Mouse (Mus musculus) forebrain, embryonic 10.5 days (tissue): ENCODE results near the gene Nek8. TPM values are rescaled to one million over a fixed set of nuclear protein-coding genes. Genes with fewer than 3 reads are reported as not detected.
A peak's percentile ranks its signal among the peaks of the same experiment; 100 is the strongest.

Experiments used
- DNase-seq: peaks from one replicate; pipeline ENCODE4 v3.0.0-alpha.2; 2017; ENCODE audit warnings: low spot score; ENCODE audit errors: extremely low spot score
- H3K27ac ChIP-seq: fragments of 300-500 bp; sonication (generic); 2 replicates; pipeline ENCODE4 v1.5.1; 2016; ENCODE audit warnings: mild to moderate bottlenecking
- H3K27me3 ChIP-seq: fragments of 300-500 bp; sonication (generic); 2 replicates; pipeline ENCODE4 v1.6.1; 2016; ENCODE audit warnings: mild to moderate bottlenecking; ENCODE audit not compliant: poor library complexity, severe bottlenecking
- H3K36me3 ChIP-seq: fragments of 300-500 bp; sonication (generic); replicated peaks from 2 replicates; pipeline ENCODE4 v1.6.1; 2016; ENCODE audit warnings: mild to moderate bottlenecking, moderate library complexity
- H3K4me1 ChIP-seq: fragments of 300-500 bp; sonication (generic); 2 replicates; pipeline ENCODE4 v1.6.1; 2016
- H3K4me3 ChIP-seq: fragments of 300-500 bp; sonication (generic); 2 replicates; pipeline ENCODE4 v1.5.1; 2016; ENCODE audit warnings: mild to moderate bottlenecking, moderate library complexity
- H3K9me3 ChIP-seq: fragments of 300-500 bp; sonication (generic); 2 replicates; pipeline ENCODE4 v1.6.1; 2016; ENCODE audit warnings: mild to moderate bottlenecking, moderate library complexity
- WGBS: fragments of 180-500 bp; shearing (Covaris S2); methylation state at CpG from one replicate; pipeline ENCODE4 v1.1.7; 2016; 5-methylcytosine and 5-hydroxymethylcytosine counted together
- microRNA-seq: library from miRNA; unstranded; fragments of <30 nt; microRNA quantifications from one replicate; pipeline ENCODE4, GENCODE M21; 2017
- polyA plus RNA-seq: library from polyadenylated mRNA; unstranded; fragments of >200 nt; fragmentation: Nextera tagmentation; extraction: Ambion mirVana; gene quantifications from 2 replicates; pipeline ENCODE4 v1.2.1, GENCODE M21; 2016

The Nek8 gene
- polyA plus RNA-seq, 1 experiment from 2014 or later: 11.7 TPM

DNA sequence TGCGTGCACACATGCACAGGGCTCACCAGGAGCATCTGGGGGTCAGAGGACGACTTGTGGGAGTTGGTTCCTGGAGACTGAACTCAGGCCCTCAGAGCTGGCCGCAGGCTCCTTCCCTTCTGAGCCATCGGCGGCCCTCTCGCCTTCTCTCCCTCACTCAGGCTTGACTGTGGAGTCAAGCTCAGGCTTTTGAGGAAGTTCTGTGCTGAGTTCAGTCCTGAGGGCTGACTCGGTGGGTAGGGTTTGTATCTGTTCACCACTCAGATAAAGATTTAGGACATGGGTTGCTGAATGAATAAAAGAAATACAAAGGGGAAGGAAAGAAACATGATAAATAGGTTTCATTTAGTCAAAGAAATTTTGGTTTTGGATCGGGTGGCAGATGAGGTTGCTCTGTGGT lies 56.6 kb downstream of the Nek8 start:
- peaks cover 10% of the 10 kb centered on the region for H3K36me3 ChIP-seq
- WGBS: 86% methylated on average over 8 of the region's 8 CpGs
- no peak for DNase-seq
- no peak overlapping the region for H3K4me3 ChIP-seq
- H3K27ac ChIP-seq: no peak overlapping the region
- peaks cover 22% of the 10 kb centered on the region for H3K4me1 ChIP-seq
- H3K27me3 ChIP-seq: no peaks in the 10 kb centered on the region
- H3K9me3 ChIP-seq: no peaks in the 10 kb centered on the region

- no peak for DNase-seq
- Histone ChIP-seq H3K27ac (no peak overlapping the region), H3K36me3 (peaks cover 5% of the 10 kb centered on the region), H3K4me3 (no peak overlapping the region), H3K4me1 (peaks cover 36% of the 10 kb centered on the region), H3K9me3 (no peaks in the 10 kb centered on the region), H3K27me3 (no peaks in the 10 kb centered on the region)
Measured at GRCm38 (mm10) chr11:78118467-78118866, 58.0 kb downstream of the Nek8 start.

DNA sequence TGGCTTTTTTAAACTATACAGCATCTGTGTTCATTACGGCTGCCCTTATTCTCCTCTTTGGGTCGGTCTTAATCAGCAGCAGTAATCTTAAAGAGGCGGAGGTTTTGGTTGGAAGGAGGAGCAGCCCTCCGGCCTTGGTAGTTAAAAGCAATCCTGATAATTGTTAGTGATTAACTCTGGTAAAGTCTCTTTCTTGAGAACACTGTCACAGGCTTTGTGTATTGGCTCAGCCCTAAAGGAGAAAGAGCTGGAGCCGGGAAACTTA lies 60.4 kb downstream of the Nek8 start:
- H3K27ac ChIP-seq: peak overlapping the region; percentile 96
- H3K36me3 ChIP-seq: 0 out of 2 replicates have a peak, but pooled peaks cover 3% of the 10 kb centered on the region
- no peaks in the 10 kb centered on the region for H3K9me3 ChIP-seq
- H3K4me3 ChIP-seq: peak overlapping the region; percentile 74
- WGBS: 5% methylated on average over 5 of the region's 5 CpGs
- peaks cover 41% of the 10 kb centered on the region for H3K4me1 ChIP-seq
- no peak for DNase-seq
- no peaks in the 10 kb centered on the region for H3K27me3 ChIP-seq

Small RNAs within 50 kb of the gene (microRNA-seq; reads per million reads assigned to microRNA genes)
- not detected for gene Mir7653

Other genes with a start within 250 kb of the Nek8 start
- 2.8 and 4.3 TPM in 2 replicates for gene Sez6, start 245.9 kb downstream of the Nek8 start, polyA plus RNA-seq
- gene Phf12, start 193.9 kb downstream of the Nek8 start, polyA plus RNA-seq: 17.0 and 20.7 TPM in 2 replicates
- gene Dhrs13, start 144.4 kb downstream of the Nek8 start, polyA plus RNA-seq: 14.4 and 17.1 TPM in 2 replicates
- 72.5 and 72.7 TPM in 2 replicates for gene Flot2, start 138.7 kb downstream of the Nek8 start, polyA plus RNA-seq
- 39.7 and 40.7 TPM in 2 replicates for gene Eral1, start 96.3 kb downstream of the Nek8 start, polyA plus RNA-seq
- gene Fam222b, start 82.0 kb downstream of the Nek8 start, polyA plus RNA-seq: 24.2 and 24.6 TPM in 2 replicates
- gene Traf4, start 11.1 kb downstream of the Nek8 start, polyA plus RNA-seq: 97.6 and 104 TPM in 2 replicates
- 10.0 and 11.3 TPM in 2 replicates for gene Tlcd1, start within 50 bp of the Nek8 start, polyA plus RNA-seq
- 1,073 and 1,096 TPM in 2 replicates for gene Rpl23a, start 6.9 kb upstream of the Nek8 start, polyA plus RNA-seq
- 70.7 and 73.3 TPM in 2 replicates for gene Rab34, start 11.8 kb upstream of the Nek8 start, polyA plus RNA-seq
- gene Proca1, start 16.7 kb upstream of the Nek8 start, polyA plus RNA-seq: 0.91 and 1.5 TPM in 2 replicates
- 42.9 and 43.3 TPM in 2 replicates for gene Sdf2, start 69.1 kb upstream of the Nek8 start, polyA plus RNA-seq
- 37.1 and 39.2 TPM in 2 replicates for gene Supt6, start 69.3 kb upstream of the Nek8 start, polyA plus RNA-seq
- gene 2610507B11Rik, start 85.1 kb upstream of the Nek8 start, polyA plus RNA-seq: 72.5 and 72.7 TPM in 2 replicates
- 0.26 and 0.52 TPM in 2 replicates for gene BC030499, start 114.2 kb upstream of the Nek8 start, polyA plus RNA-seq
- gene Spag5, start 124.9 kb upstream of the Nek8 start, polyA plus RNA-seq: 74.9 and 76.6 TPM in 2 replicates
- 2.7 and 3.3 TPM in 2 replicates for gene Aldoc, start 146.3 kb upstream of the Nek8 start, polyA plus RNA-seq
- gene Pigs, start 151.7 kb upstream of the Nek8 start, polyA plus RNA-seq: 76.3 and 77.5 TPM in 2 replicates
- gene Unc119, start 166.8 kb upstream of the Nek8 start, polyA plus RNA-seq: 60.2 and 62.8 TPM in 2 replicates
- gene Foxn1, start 209.9 kb upstream of the Nek8 start, polyA plus RNA-seq: not detected in 2 replicates
- not detected in 2 replicates for gene Slc13a2, start 245.5 kb upstream of the Nek8 start, polyA plus RNA-seq